Mouse (Mus musculus) spleen, postnatal 14 days (tissue): ENCODE results near the gene Racgap1.

ENCODE experiments used
- DNase-seq, 2 experiments: peaks; one replicate each; pipeline ENCODE4 v3.0.0; 2021 to 2022; ENCODE audit warnings: low spot score in 2 of 2

Racgap1 gene

DNA sequence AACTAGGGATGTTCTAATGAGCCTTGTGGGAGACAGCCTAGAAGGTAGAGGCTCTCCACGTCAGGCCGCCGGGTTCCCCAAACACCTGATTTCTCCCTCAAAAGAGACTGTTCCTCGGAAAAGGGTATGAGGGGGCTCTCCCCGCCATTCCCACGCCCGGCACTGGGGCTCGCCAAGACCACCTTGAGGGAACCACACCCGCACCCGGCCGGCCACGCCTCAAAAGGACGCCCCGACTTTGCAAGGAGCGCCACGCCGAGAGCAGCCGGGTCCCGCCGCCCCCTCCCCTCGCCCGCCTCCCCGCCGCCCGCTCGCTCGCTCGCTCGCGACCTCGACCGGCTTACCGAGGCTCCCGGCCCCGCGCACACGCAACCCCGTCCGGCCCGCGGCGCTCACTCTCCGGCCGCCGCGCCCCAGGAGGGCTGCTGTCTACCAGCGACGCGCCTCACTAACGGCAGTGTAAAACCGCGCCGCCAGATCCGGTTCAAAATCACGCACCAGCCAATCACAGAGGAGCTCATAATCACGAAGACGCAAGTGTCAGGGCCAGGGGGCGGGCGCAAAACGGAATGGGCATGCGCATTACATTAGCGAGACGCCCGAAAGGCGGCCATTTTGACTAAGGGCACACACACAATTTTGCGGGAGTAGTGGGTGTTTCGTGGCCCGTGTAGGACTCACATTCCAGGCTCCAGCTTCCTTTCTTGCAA is at the start of gene Racgap1:
TSS of gene Racgap1 (minus strand) at position 494 of the 710 bp plus-strand sequence.
- peak; percentile 95 to 96 for DNase-seq

DNA sequence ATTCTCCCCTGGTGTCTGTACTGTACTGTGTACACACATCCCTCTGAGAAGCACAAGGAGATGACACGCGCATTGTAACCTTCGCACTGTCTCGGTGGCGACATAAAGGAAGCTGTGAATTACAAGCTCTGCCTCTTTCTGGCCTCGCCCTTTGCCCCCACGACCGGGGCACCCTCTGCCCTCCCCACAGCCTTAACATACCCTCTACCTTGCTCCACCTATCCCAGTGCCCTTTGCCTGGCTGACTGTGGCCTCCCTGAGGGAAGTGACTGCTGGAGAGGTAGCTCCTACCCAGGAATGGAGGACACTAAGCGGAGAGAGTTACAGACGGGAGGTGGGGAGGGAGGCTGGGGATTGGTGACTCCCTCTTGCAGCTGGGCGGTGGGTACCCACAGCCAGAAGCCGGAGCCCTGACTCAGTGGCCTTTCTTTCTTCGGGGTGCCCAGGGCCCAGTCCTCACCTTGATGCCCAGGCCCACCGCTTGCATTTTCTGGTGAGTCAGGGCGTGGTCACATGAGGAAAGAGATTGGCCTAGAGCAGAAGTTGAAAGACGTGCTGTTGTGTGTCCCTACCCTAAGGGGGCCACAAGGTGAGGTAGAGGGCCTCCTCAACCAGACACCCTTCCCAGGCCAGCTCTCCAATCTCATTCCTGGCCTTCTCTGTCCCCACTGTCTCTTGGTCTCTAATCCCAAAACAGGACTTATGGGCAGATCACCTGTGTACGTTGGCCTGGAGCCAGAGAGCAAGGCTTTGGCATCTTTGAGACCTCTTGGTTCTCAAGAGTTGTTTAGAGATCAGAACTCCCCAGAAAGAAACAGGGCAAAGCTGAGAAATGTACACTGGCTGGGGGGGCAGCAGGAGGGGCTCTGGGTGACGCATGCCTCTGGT is 49.0 kb upstream of the Racgap1 start:
- no peak for DNase-seq

DNA sequence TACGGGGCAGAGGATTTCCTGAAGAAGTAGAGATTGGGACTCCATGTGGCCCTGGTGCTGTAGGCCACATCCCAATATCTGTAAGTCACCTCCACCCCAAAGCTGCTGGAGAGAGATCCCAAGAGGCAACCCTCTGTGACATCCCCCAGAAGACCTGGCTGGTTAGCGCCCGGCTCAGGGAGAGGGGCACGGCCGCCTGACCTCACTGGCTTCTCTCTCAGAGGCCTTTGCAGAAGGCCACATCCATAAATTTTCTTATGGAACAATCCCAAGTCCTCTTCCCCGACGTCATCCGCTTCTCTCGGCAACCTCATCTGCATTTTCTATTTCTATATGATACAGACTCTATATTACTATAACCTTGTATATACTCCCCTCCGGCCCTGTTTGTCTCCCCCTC is 48.3 kb upstream of the Racgap1 start:
- no peak for DNase-seq

DNA sequence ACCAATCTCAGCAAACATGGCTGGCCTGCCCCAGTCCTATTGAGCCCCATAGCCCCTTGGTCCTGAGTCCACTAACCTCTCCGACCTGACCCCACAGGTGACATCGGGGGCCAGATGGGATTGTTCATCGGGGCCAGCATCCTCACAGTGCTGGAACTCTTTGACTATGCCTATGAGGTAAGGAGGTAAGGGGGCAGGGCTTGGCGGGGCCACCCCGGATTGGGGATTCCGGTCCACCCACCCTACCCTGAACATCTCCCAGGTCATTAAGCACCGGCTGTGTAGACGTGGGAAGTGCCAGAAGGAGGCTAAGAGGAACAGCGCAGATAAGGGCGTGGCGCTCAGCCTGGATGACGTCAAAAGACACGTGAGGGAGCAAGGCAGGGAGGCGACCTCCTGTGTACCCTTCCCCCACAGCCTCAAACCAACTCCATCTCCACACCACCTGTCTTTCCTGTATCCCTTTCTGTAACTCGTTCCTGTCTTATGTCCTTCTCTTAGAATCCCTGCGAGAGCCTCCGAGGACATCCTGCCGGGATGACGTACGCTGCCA is 47.2 kb upstream of the Racgap1 start:
- no peak for DNase-seq

DNA sequence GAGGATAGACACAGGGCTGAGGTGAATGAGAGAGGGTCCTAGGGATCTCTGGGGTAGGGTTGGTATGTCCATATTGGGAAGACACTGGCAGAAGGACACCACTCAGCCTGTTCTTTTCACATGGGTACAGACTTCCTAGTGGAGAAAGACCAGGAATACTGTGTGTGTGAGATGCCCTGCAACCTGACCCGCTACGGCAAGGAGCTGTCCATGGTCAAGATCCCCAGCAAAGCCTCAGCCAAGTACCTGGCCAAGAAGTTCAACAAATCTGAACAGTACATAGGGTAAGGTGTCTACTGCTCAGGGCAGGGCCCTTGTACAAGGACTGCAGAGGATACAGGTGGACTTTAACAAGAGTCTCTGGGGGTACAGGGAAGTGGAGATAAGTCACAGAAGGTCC is 45.9 kb upstream of the Racgap1 start:
- no peak for DNase-seq

DNA sequence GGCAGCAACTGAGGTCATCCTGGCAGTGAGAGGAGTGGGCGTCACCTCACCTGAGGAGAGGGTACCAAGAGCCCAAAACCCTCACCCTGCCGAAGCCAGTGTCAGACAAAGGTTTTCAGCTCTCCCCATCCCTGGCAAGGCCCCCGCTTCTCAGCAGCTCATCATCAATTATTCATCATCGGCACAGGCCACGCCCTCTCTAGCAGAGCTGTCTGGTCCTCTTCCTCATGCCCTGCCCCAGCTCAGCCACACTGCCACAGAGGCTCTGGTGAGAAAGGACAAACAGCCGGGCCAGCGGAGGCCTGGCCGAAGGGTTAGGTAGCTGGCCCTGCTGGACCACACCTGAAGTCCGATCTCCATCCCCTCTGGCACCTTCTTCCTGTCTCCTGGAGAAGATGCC is 40.5 kb upstream of the Racgap1 start:
- DNase-seq = no peak

DNA sequence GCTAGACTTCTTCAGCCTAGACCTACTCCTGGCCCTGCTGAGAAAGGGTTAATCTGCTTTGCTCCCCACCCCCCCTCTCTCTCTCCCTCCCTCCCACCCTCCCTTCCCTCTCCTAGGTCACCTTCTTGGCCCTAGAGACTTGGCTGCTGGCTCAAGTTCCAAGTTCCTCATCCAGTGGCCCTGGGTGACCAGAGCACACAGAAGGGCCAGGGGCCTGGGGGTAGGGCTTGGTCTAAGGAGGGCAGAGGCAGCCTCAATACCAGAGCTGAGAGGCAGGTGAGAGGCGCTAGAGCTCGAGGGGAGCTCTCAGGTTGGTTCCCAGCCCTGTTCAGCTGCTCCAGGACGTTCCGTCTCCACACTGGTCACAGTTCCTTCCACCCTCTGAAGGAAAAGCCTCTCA is 39.5 kb upstream of the Racgap1 start:
- no peak for DNase-seq

DNA sequence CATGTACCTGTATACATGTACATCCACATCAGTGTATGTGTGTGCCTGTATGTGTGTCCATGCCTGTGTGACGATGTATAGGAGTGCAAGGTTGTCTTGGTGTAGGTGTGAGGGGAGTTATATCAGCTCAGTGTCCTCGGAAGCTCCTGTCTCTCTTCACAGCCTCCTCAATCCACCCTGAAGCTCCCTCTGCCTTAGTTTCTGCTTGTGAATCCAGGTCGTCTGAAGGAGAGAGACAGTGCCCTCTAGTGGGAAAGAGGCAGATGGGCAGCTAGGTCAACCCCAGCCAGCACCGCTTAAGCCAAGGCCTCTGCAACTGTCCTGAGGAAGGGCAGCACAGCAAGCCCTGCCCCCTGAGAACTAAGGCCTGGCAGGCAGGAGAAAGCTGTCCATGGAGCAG is 37.3 kb upstream of the Racgap1 start:
- DNase-seq = peak in 1 of 2 experiments; percentile 20

DNA sequence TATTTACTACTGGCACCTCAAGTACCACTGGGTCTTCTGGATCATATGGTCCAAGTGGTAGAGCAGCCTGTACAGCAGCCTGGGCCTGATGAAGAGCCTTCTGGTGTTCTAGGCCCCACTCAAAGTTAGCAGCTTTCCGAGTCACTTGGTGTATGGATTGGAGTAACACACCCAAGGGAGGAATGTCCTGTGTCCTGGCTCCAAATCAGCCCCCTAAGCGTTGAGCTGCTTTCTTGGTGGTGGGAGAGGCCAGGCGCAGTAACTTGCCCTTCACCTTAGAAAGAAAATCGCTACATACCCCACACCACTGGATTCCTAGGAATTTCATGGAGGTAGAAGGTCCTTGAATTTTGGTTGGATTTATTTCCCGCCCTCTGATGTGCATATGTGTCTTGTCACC is 32.7 kb upstream of the Racgap1 start:
- DNase-seq = no peak

DNA sequence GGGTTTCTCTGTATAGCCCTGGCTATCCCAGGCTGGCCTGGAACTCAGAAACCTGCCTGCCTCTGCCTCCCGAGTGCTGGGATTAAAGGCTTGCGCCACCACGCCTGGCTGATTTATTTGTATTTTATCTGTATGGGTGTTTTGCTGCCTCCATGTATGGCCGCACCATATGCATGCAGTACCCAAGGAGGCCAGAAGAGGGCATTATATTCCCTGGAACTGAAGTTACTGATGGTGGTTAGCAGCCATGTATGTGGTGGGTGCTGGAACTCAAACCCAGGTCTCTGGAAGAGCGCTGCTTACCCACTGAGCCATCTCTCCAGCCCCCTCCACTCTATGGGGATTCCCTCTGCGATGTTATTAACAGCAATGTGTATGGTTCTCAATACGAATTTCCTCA is 31.4 kb upstream of the Racgap1 start:
- DNase-seq = peak in 1 of 2 experiments; percentile 25

DNA sequence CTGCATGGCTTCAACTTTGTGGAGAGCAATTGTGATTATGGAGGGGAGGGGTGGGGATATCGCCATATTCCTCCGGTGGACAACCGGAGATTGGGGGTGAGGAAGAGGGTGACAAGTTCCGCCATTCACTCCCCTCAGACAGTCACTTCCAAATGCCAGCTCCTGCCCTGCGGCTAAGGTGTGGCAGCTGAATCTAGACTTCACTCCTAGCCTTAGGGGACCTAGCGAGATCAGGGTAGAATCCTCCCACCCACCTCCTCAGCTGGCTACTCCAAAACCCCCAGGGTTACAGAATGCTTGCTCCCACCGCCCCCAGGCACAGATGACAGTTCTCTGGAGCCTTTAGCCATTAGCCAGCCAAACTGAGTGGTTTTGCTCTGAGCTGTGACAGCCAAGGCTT is 27.6 kb upstream of the Racgap1 start:
- no peak for DNase-seq

DNA sequence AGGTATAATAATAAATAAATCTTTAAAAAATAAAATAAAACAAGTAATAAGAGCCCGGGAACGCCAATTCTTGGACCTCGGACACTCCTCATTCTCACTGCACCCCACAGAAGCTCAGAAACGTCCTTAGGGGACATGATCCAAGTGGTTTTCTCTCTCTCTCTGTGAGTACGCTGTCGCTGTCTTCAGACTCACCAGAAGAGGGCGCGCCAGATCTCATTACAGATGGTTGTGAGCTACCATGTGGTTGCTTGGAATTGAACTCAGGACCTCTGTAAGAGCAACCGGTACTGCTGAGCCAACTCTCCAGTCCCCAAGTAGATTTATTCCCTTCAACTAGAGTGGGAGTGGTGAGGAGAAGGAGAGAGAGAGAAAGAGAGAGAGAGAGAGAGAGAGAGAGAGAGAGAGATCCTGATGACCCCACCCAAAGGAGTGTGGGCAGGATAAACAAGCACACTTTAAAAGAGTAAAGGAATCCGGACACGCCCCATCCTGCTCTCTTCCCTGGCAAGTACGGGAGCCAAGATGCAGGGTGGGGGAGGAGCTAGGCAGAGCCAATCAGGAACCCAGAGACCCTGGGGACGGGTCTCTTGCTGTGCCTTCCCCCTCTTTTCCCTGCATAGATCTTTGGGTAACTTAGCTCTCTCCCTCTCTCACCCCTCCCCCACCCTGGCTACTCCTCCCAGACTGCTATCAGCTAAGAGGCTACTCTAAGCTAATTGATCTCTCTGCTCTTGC is 26.8 kb upstream of the Racgap1 start:
- DNase-seq = peak in 1 of 2 experiments; percentile 30

DNA sequence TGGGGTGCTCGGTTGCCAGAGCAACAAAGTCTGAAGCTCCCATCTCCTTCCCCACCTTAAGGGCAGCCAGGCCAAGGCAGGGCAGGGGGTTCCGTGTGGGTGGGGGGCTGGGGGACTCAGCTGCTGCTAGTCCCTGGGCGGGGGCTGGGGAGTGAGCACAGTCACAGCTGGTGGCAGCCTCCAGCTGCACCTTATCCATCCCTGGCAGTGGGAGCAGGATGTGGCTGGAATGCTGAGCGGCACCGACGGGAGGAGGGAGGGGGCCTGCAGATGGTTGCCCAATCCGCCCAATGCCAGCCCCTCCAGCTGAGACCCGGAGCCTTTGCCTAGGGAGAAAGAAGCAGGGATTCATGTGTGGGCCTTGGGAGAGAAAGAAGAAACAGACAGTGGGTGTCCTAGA is 25.6 kb upstream of the Racgap1 start:
- DNase-seq = no peak

DNA sequence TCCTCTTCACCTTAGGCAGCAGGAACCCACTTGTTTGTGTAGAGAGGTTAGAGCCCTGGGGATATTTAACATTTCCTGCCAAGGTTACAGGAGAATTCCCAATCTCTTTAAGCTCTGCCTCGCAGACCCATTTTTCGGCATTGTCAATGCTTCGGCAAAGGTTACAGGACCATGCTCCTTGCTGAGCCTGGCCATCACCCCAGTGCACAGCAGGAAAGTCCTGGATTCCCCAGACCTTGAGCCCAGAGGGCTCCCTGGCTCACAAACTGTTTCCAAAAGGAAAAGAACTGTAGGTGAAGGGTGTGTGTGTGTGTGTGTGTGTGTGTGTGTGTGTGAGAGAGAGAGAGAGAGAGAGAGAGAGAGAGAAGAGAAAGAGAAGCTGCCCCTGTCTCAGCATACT is 23.4 kb upstream of the Racgap1 start:
- no peak for DNase-seq

DNA sequence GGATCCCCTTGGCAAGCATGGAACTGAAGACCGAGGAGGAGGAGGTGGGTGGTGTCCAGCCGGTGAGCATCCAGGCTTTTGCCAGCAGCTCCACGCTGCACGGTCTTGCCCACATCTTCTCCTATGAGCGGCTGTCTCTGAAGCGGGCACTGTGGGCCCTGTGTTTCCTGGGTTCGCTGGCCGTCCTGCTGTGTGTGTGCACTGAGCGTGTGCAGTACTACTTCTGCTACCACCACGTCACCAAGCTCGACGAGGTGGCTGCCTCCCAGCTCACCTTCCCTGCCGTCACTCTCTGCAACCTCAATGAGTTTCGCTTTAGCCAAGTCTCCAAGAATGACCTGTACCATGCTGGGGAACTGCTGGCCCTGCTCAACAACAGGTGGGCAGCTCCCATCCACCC is 20.3 kb upstream of the Racgap1 start:
- no peak for DNase-seq

DNA sequence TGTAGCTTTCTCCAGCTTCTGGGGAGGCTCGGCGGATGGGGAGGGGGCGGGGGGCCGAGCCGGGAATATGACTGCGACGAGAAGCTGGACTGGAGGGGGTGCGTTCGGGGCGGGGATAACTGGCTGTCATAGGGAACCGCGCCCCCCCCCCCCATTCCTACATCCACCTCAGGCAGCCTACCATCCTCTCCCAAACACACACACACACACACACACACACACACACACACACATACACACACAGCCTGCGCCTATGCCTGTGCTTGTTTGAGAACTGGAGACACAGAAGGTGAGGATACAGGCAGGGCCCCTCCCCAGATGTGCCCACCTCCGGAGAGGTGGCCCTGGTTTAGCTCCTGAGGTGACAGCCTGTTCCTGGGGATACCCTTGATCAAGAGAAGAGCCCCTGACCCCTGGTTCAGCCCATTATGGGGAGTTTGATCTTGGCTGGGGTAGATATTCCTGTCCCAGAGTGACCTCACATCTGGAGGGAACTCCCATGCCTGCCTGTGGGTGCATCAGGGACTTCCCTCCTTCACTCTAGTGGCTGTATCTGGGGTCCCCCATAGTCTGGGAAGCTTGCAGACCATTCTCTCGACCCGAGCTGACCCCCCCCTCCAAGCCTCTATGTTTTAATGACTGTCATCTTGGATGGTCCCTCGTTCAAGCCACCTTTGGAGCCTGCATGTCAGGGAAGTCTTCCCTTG is 19.7 kb upstream of the Racgap1 start:
- no peak for DNase-seq

DNA sequence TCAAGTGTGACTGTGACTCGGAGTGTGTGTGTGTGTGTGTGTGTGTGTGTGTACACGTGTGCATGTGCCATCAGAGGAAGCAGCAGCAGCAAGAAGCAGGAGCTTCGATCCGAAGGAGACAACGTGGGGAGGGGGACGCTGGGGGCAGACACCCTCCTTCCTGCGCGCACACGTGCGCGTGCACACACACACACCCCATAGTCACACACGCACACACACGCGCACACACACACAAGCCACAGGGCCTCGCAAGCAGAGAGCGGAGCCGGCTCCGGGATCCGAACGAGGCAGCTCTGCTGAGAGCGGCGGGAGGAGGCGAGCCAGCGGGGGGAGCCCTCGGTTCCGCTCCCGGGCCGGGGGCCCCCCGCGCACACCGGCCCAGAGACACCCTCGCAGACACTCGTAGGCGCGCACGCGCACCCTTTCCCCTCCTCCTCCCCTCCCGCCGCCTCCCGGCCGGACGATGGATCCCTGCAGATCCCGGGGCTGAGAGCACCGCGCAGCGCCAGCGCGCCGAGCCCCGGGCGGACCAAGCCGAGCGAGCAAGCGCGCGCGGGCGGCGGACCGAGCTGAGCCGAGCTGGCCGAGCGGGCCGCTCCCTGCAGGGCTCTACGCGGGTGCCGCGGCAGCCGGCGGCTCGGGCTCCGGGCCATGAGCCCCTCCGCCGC is 18.8 kb upstream of the Racgap1 start, which contains the start of gene Asic1:
TSS of gene Asic1 (plus strand) at position 215 of the 668 bp plus-strand sequence.
- no peak for DNase-seq

DNA sequence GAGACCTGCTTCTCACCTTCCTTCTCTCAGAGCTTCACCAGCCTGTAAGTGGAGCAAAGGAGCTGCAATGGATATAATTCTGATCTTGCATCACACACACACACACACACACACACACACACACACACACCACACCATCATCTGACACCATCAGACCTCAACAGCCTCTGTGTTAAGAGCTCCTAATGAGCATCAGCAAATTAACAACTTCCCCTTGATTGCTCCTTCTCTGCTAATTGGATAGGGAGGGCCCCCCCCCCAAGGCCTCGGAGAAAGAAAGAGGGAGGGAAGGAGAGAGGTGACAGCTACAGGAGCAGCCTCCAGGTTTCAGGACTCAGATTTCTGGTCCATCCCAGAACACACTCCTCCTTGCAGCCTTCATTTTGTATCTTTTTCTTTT is 17.9 kb upstream of the Racgap1 start:
- no peak for DNase-seq

DNA sequence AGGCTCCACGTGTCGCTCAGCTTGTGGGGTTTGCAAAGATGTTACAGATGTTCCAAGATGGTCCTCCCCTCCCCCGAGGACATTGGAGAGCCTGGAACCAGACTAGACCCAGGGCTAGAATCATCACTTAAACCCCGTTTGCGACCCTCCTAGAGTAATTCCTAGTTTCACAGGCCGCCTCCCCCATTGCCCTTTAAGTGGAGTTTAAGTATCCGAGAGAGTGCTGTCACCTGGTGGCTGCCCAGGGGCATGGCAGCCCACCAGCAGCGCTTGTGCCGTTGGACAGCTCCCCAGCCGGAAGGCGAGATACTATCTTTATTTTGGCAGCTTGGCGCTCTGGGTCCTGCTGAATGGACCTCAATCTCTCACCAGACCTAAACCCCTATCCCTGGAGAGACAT is 17.4 kb upstream of the Racgap1 start:
- DNase-seq = peak; percentile 51 to 62

DNA sequence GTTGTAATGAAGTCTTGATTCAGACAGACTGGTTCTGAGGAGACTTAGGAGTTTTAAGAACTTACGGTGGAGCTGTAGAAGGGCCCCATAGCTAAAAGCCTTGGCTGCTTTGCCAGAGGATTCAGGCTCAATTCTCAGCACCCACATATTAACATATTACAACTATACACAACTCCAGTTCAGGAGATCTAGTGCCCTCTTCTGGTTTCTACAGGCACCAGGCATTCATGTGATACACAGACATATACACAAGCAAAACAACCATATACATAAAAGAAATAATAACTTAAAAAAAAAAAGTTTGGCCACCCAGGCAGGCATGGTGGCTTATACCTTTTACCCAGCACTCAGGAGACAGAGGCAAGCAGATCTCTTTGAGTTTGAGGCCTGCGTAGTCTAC is 16.1 kb upstream of the Racgap1 start:
- DNase-seq = no peak
